12 mouse cellular contexts compared by ENCODE assay signal in genomic region chr5:113790453-113791196, GRCm38 (mm10). TPM values are rescaled to one million over a fixed set of nuclear protein-coding genes. Genes with fewer than 3 reads are reported as not detected.
A peak's percentile ranks its signal among the peaks of the same experiment; 100 is the strongest.
DNase-seq lines count a peak whose midpoint lies in the region; ATAC-seq and TF ChIP-seq lines count a peak whose summit lies in the region.
"Had no signal": no experiment of that assay in that cellular context is flagged by ENCODE, and none has a peak within 500 bp of the region (broad histone marks: within the 10 kb centered on the region; RNA-seq: fewer than 3 reads in every experiment).

No protein-coding gene starts in this region.

- H3K9me3 ChIP-seq in lung, embryonic 14.5 days (ENCODE audit: low read depth, low read length): no peaks in the 10 kb centered on the region
- no peaks in the 10 kb centered on the region for H3K9me3 ChIP-seq in kidney, embryonic 15.5 days (replicated peaks)
- H3K9me3 ChIP-seq in liver, embryonic 11.5 days (ENCODE audit: control insufficient read depth, low read length): no peaks in the 10 kb centered on the region

- peaks cover 23% of the 10 kb centered on the region; the same call in 1 of the 2 replicates for H3K36me3 ChIP-seq in lung, embryonic 14.5 days (ENCODE audit: insufficient read depth)
- peaks cover 5% of the 10 kb centered on the region; the same call in 1 of the 2 replicates for H3K36me3 ChIP-seq in kidney, embryonic 15.5 days
- H3K36me3 ChIP-seq in liver, embryonic 11.5 days (ENCODE audit: control insufficient read depth, insufficient read depth, low read length): no peaks in the 10 kb centered on the region

- no peaks in the 10 kb centered on the region for H3K27me3 ChIP-seq in lung, embryonic 14.5 days (ENCODE audit: insufficient read depth, low read length)
- H3K27me3 ChIP-seq in kidney, embryonic 15.5 days: no peaks in the 10 kb centered on the region
- H3K27me3 ChIP-seq in liver, embryonic 11.5 days (replicated peaks; ENCODE audit: control insufficient read depth, insufficient read depth, low read length): no peaks in the 10 kb centered on the region

- 40% methylated on average over 11 of the region's 11 CpGs for WGBS in lung, embryonic 14.5 days
- WGBS in lung, adult 2 months: 36% methylated on average over 11 of the region's 11 CpGs
- WGBS in kidney, embryonic 15.5 days: 44% methylated on average over 11 of the region's 11 CpGs
- WGBS in liver, embryonic 11.5 days: 40% methylated on average over 11 of the region's 11 CpGs

- no peak for TF ChIP-seq POLR2A in lung, adult 2 months (IDR thresholded peaks at IDR 0.05; ENCODE audit: borderline replicate concordance, extremely low read depth, low read depth, low read length)

- H3K9ac ChIP-seq in lung, embryonic 14.5 days: no peak overlapping the region
- H3K9ac ChIP-seq in kidney, embryonic 15.5 days: no peak overlapping the region
- H3K9ac ChIP-seq in liver, embryonic 11.5 days (ENCODE audit: low read depth, low read length): no peak overlapping the region

- H3K4me2 ChIP-seq in lung, embryonic 14.5 days: no peak overlapping the region
- H3K4me2 ChIP-seq in kidney, embryonic 15.5 days: no peak overlapping the region
- 0 out of 2 replicates have a peak overlapping the region, but pooled peaks have one; percentile 1 for H3K4me2 ChIP-seq in liver, embryonic 11.5 days
- H3K4me2 ChIP-seq: heart, embryonic 11.5 days had no signal

- ATAC-seq in lung, embryonic 14.5 days (ENCODE audit: insufficient read depth): no peak
- no peak for ATAC-seq in kidney, embryonic 15.5 days (replicated peaks; ENCODE audit: low FRiP score)
- ATAC-seq in liver, embryonic 11.5 days (replicated peaks; ENCODE audit: low FRiP score): no peak
- ATAC-seq in monocyte, adult 5-6 weeks (replicated peaks; ENCODE audit: insufficient number of reproducible peaks, low FRiP score, low TSS enrichment, poor library complexity, severe bottlenecking): peak; percentile 52
- ATAC-seq: forebrain, embryonic 16.5 days had no signal

- H3K27ac ChIP-seq in lung, embryonic 14.5 days (ENCODE audit: low read depth): peak overlapping the region; percentile 90
- peak overlapping the region; percentile 88 for H3K27ac ChIP-seq in kidney, embryonic 15.5 days
- H3K27ac ChIP-seq in liver, embryonic 11.5 days (ENCODE audit: low read depth, low read length): peak overlapping the region; percentile 38

- no peak for TF ChIP-seq CTCF in lung, embryonic 14.5 days (IDR thresholded peaks at IDR 0.05; ENCODE audit: low read depth)
- no peak for TF ChIP-seq CTCF in lung, adult 2 months (IDR thresholded peaks at IDR 0.05; ENCODE audit: insufficient read depth, low read length)

- H3K4me1 ChIP-seq in lung, embryonic 14.5 days (ENCODE audit: insufficient read depth): peaks cover 25% of the 10 kb centered on the region
- peaks cover 2% of the 10 kb centered on the region; the same call in 1 of the 2 replicates for H3K4me1 ChIP-seq in lung, adult 2 months (ENCODE audit: control insufficient read depth, insufficient read depth, low read length)
- H3K4me1 ChIP-seq in kidney, embryonic 15.5 days: peaks cover 47% of the 10 kb centered on the region
- H3K4me1 ChIP-seq in liver, embryonic 11.5 days (replicated peaks; ENCODE audit: control insufficient read depth, insufficient read depth, low read length): peaks cover 36% of the 10 kb centered on the region

- peak; percentile 50 for DNase-seq in lung, embryonic 14.5 days
- no peak for DNase-seq in lung, adult 2 months
- DNase-seq in liver, embryonic 11.5 days (ENCODE audit: low spot score): no peak
- no peak for DNase-seq in B cell, adult 2 months
- no peak for DNase-seq in neural tube, embryonic 10.5 days (ENCODE audit: extremely low spot score, low spot score)
- no peak for DNase-seq in gastrocnemius, postnatal 10 days
- DNase-seq: left cerebral cortex, postnatal 4 days had no signal

- H3K4me3 ChIP-seq in lung, embryonic 14.5 days (ENCODE audit: low read depth, low read length): no peak overlapping the region
- no peak overlapping the region for H3K4me3 ChIP-seq in lung, adult 2 months (replicated peaks; ENCODE audit: extremely low read depth, low read depth, low read length)
- no peak overlapping the region for H3K4me3 ChIP-seq in kidney, embryonic 15.5 days (replicated peaks)
- H3K4me3 ChIP-seq in liver, embryonic 11.5 days (ENCODE audit: low read depth, low read length): no peak overlapping the region
- H3K4me3 ChIP-seq: myocyte had no signal

RNA-seq across cellular contexts. Expression of gene Tmem119, which starts 9.7 kb away (rescaled TPM):
- 23.0 and 23.6 TPM in 2 replicates for polyA plus RNA-seq in lung, embryonic 14.5 days (2014; fragmentation: Nextera tagmentation; extraction: Ambion mirVana)
- polyA plus RNA-seq in lung, adult 2 months (2012; rRNA removed): 59.9 and 72.5 TPM in 2 replicates
- polyA plus RNA-seq in kidney, embryonic 15.5 days (2015; fragmentation: Nextera tagmentation; extraction: Ambion mirVana): 50.4 and 52.1 TPM in 2 replicates
- 15.6 and 16.9 TPM in 2 replicates for polyA plus RNA-seq in liver, embryonic 11.5 days (2014; fragmentation: Nextera tagmentation; extraction: Ambion mirVana)
- total RNA-seq in monocyte, adult 5-6 weeks (2017): not detected in 3 replicates
- 10 to 100 TPM; 13.0 to 23.1 TPM for total RNA-seq in gastrocnemius, postnatal 10 days (2021)

RNA-seq across cellular contexts. Expression of gene Iscu, which starts 18.1 kb away (rescaled TPM):
- 112 and 116 TPM in 2 replicates for polyA plus RNA-seq in lung, embryonic 14.5 days (2014; fragmentation: Nextera tagmentation; extraction: Ambion mirVana)
- 115 and 118 TPM in 2 replicates for polyA plus RNA-seq in lung, adult 2 months (2012; rRNA removed)
- 104 and 112 TPM in 2 replicates for polyA plus RNA-seq in kidney, embryonic 15.5 days (2015; fragmentation: Nextera tagmentation; extraction: Ambion mirVana)
- 109 and 117 TPM in 2 replicates for polyA plus RNA-seq in liver, embryonic 11.5 days (2014; fragmentation: Nextera tagmentation; extraction: Ambion mirVana)
- total RNA-seq in monocyte, adult 5-6 weeks (2017): 110 to 223 TPM (median 180 TPM) in 3 replicates
- total RNA-seq in gastrocnemius, postnatal 10 days (2021): 10 to 100 TPM; 76.8 to 89.1 TPM

RNA-seq across cellular contexts. Expression of gene Sart3, which starts 18.3 kb away (rescaled TPM):
- 53.8 and 63.1 TPM in 2 replicates for polyA plus RNA-seq in lung, embryonic 14.5 days (2014; fragmentation: Nextera tagmentation; extraction: Ambion mirVana)
- 20.2 and 24.2 TPM in 2 replicates for polyA plus RNA-seq in lung, adult 2 months (2012; rRNA removed)
- 57.6 and 59.2 TPM in 2 replicates for polyA plus RNA-seq in kidney, embryonic 15.5 days (2015; fragmentation: Nextera tagmentation; extraction: Ambion mirVana)
- polyA plus RNA-seq in liver, embryonic 11.5 days (2014; fragmentation: Nextera tagmentation; extraction: Ambion mirVana): 52.0 and 54.4 TPM in 2 replicates
- total RNA-seq in monocyte, adult 5-6 weeks (2017): 34.4 to 48.1 TPM (median 42.3 TPM) in 3 replicates
- total RNA-seq in gastrocnemius, postnatal 10 days (2021): 10 to 100 TPM in 1 of 2 experiments, 1 to 10 TPM in 1; 9.5 to 10.2 TPM

RNA-seq across cellular contexts. Expression of gene Selplg, which starts 41.8 kb away (rescaled TPM):
- polyA plus RNA-seq in lung, embryonic 14.5 days (2014; fragmentation: Nextera tagmentation; extraction: Ambion mirVana): 2.9 and 3.4 TPM in 2 replicates
- 96.6 and 100 TPM in 2 replicates for polyA plus RNA-seq in lung, adult 2 months (2012; rRNA removed)
- 1.5 and 2.2 TPM in 2 replicates for polyA plus RNA-seq in kidney, embryonic 15.5 days (2015; fragmentation: Nextera tagmentation; extraction: Ambion mirVana)
- 17.1 and 17.8 TPM in 2 replicates for polyA plus RNA-seq in liver, embryonic 11.5 days (2014; fragmentation: Nextera tagmentation; extraction: Ambion mirVana)
- total RNA-seq in monocyte, adult 5-6 weeks (2017): 212 to 415 TPM (median 221 TPM) in 3 replicates
- total RNA-seq in gastrocnemius, postnatal 10 days (2021): 1 to 10 TPM; 1.8 to 3.3 TPM
- polyA plus RNA-seq: myocyte had no signal

RNA-seq across cellular contexts. Expression of gene Ficd, which starts 55.0 kb away (rescaled TPM):
- polyA plus RNA-seq in lung, embryonic 14.5 days (2014; fragmentation: Nextera tagmentation; extraction: Ambion mirVana): 3.6 and 4.3 TPM in 2 replicates
- 10.6 and 10.7 TPM in 2 replicates for polyA plus RNA-seq in lung, adult 2 months (2012; rRNA removed)
- 4.8 and 6.1 TPM in 2 replicates for polyA plus RNA-seq in kidney, embryonic 15.5 days (2015; fragmentation: Nextera tagmentation; extraction: Ambion mirVana)
- 2.9 and 3.7 TPM in 2 replicates for polyA plus RNA-seq in liver, embryonic 11.5 days (2014; fragmentation: Nextera tagmentation; extraction: Ambion mirVana)
- total RNA-seq in monocyte, adult 5-6 weeks (2017): 2.0 to 4.7 TPM (median 4.2 TPM) in 3 replicates
- total RNA-seq in gastrocnemius, postnatal 10 days (2021): 1 to 10 TPM; 4.8 to 4.9 TPM

Comparison
In these comparisons a context has a peak if more than half of its experiments do, and no peak if none do; other contexts are left out.
1. H3K27ac ChIP-seq: peak in every context shown above with its lines; median percentile 90 in lung, embryonic 14.5 days; 88 in kidney, embryonic 15.5 days; 38 in liver, embryonic 11.5 days.